Mouse (Mus musculus) colon, adult 2 months (tissue): ENCODE measurements around the gene Slc39a2. TPM values are rescaled to one million over a fixed set of nuclear protein-coding genes. Genes with fewer than 3 reads are reported as not detected.

Source experiments
- polyA plus RNA-seq: library from polyadenylated mRNA; depleted of rRNA; stranded (reverse); fragments of >200 nt; gene quantifications from 2 replicates; pipeline ENCODE4 v1.2.3, GENCODE M21; 2012; rRNA removed

Gene Slc39a2
- polyA plus RNA-seq, result 0.81 and 1.2 TPM in 2 replicates

GRCm38 (mm10) chr14:51892191-51892939 is at the start of gene Slc39a2:
Slc39a2 (plus strand) TSS chr14:51892889.

DNA sequence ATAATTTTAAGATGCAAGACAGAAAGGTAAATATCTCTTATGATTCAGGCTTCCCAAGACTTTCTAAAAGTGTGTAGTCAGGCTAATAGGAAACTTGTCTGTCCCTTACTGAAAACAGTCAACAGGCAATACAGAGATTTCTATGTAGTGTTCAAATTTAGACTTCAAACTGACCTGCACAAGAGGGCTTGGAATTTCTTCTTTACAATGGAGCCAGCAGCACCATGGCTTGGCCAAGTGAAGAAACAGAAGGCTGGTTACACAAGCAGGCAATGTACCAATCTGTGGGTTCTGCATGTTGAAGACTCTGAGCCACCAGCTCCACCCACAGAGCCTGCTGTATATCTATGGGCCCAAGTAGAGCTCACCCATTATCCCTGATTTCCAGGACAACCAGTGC is 39.3 kb upstream of the Slc39a2 start, which contains the start of gene Ear6:
Gene Ear6 (plus strand): TSS at position 301 of the 400 bp plus-strand sequence.

GRCm38 (mm10) chr14:51884598-51885331 is 7.9 kb upstream of the Slc39a2 start, which contains the start of gene Mettl17:
Mettl17 (plus strand) TSS chr14:51884842.

DNA sequence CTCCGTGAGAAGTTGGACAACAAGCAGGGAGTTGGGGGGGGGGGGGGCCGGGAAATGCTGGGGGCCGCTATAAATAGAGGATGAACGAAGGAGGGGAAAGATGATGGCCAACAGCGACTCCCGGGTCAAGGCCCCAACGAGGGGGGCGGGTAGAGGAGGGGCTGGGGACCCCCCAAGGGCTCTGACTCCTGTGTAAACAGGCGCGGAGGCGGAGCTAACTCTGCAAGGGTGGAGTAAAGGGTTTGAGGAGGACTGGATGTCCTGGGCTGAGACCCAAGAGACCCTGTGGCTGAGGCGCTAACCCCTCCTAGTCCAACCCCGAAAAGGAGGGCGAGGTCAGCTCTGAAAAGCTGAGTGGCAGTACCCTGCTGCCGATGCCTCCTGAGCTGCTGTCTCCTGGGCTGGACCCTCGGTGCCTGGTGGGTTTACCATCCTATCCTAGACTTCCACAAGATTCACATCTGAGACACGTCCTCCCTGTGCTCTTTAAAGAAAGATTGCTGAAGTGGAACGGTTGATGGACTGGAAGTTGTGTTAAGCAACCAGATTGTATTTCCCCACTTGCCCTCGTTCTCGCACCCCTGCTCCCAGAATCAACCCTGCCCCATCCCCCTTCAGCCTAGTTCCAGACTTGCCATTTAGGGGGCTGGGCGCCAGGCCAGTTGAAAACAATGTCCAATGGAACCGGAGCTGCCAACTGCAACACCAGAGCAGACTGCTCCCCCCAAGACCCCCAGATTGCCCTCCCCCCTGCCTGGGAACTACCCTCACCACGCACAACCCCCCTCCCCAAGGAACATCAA is 21.5 kb downstream of the Slc39a2 start, which contains the start of gene Ndrg2:
Gene Ndrg2 (minus strand): TSS at position 199 of the 803 bp plus-strand sequence.

GRCm38 (mm10) chr14:51918125-51918524 is 25.4 kb downstream of the Slc39a2 start, which contains the start of gene Tppp2:
Tppp2 (plus strand) TSS chr14:51918425.

GRCm38 (mm10) chr14:51922571-51922865 is 29.8 kb downstream of the Slc39a2 start, which contains the start of gene Rnase13:
Rnase13 (minus strand) TSS chr14:51922773.

Other genes starting within 250 kb of the Slc39a2 start
- not detected in 2 replicates for gene Gm17079, start 197.4 kb upstream of the Slc39a2 start, polyA plus RNA-seq
- gene Gm5800, start 175.7 kb upstream of the Slc39a2 start, polyA plus RNA-seq, result not detected in 2 replicates
- gene Ang4, start 119.3 kb upstream of the Slc39a2 start, polyA plus RNA-seq, result 9.3 and 44.7 TPM in 2 replicates
- gene AY358078, start 92.8 kb upstream of the Slc39a2 start, polyA plus RNA-seq, result not detected in 2 replicates
- not detected in 2 replicates for gene Ear6, start 39.2 kb upstream of the Slc39a2 start, polyA plus RNA-seq
- 32.3 and 33.9 TPM in 2 replicates for gene Mettl17, start 8.0 kb upstream of the Slc39a2 start, polyA plus RNA-seq
- 357 and 436 TPM in 2 replicates for gene Ndrg2, start 21.3 kb downstream of the Slc39a2 start, polyA plus RNA-seq
- not detected in 2 replicates for gene Tppp2, start 25.5 kb downstream of the Slc39a2 start, polyA plus RNA-seq
- not detected in 2 replicates for gene Rnase13, start 29.9 kb downstream of the Slc39a2 start, polyA plus RNA-seq
- 60.1 and 67.2 TPM in 2 replicates for gene Arhgef40, start 91.8 kb downstream of the Slc39a2 start, polyA plus RNA-seq
- 22.6 and 24.3 TPM in 2 replicates for gene Tmem253, start 122.8 kb downstream of the Slc39a2 start, polyA plus RNA-seq
- 109 and 111 TPM in 2 replicates for gene Zfp219, start 127.8 kb downstream of the Slc39a2 start, polyA plus RNA-seq
- gene Olfr221, start 149.6 kb downstream of the Slc39a2 start, polyA plus RNA-seq, result not detected in 2 replicates
- 34.3 and 44.8 TPM in 2 replicates for gene Hnrnpc, start 211.1 kb downstream of the Slc39a2 start, polyA plus RNA-seq
- 0.65 and 4.2 TPM in 2 replicates for gene Rpgrip1, start 217.8 kb downstream of the Slc39a2 start, polyA plus RNA-seq